35 mouse cellular contexts compared by ENCODE assay signal in genomic region chr1:188910656-188911055, GRCm38 (mm10).
"Had no signal": no experiment of that assay in that cellular context is flagged by ENCODE, and none has a peak within 500 bp of the region (broad histone marks: within the 10 kb centered on the region; RNA-seq: fewer than 3 reads in every experiment).

No protein-coding gene starts in this region.

- ATAC-seq: hindbrain, embryonic 16.5 days; hindbrain, postnatal 0 days; inflammation-experienced regulatory T-cells, adult 6 months; intestine, embryonic 15.5 days; intestine, embryonic 16.5 days; intestine, postnatal 0 days had no signal

- H3K4me3 ChIP-seq: heart, embryonic 12.5 days; heart, embryonic 13.5 days; heart, embryonic 15.5 days; hindbrain, embryonic 10.5 days; hindbrain, embryonic 12.5 days; hindbrain, embryonic 13.5 days; hindbrain, embryonic 15.5 days; intestine, embryonic 15.5 days; kidney, embryonic 15.5 days; layer of hippocampus, adult 2 months; left cerebral cortex, adult 2 months had no signal

- H3K9ac ChIP-seq: heart, embryonic 12.5 days; heart, embryonic 13.5 days; heart, embryonic 15.5 days; hindbrain, embryonic 12.5 days; hindbrain, embryonic 13.5 days; hindbrain, embryonic 14.5 days; hindbrain, embryonic 15.5 days; intestine, embryonic 15.5 days; kidney, embryonic 15.5 days had no signal

- H3K9me3 ChIP-seq: heart, embryonic 12.5 days; heart, embryonic 13.5 days; heart, embryonic 15.5 days; hindbrain, embryonic 10.5 days; hindbrain, embryonic 12.5 days; hindbrain, embryonic 13.5 days; hindbrain, embryonic 15.5 days; intestine, embryonic 15.5 days; kidney, embryonic 15.5 days had no signal

- DNase-seq: heart, postnatal 10 days; heart, postnatal 14 days; heart, postnatal 36 days; heart, postnatal 4 days; kidney, adult 11 months; kidney, adult 18-20 months; kidney, adult 2 months; kidney, adult 8-10 months; kidney, adult 9 months; kidney, postnatal 10 days; kidney, postnatal 14 days; kidney, postnatal 25 days; kidney, postnatal 36 days; kidney, postnatal 4 days; layer of hippocampus, adult 9-11 months; layer of hippocampus, postnatal 36 days had no signal

- H3K27me3 ChIP-seq: heart, embryonic 12.5 days; heart, embryonic 15.5 days; hindbrain, embryonic 12.5 days; hindbrain, embryonic 13.5 days; hindbrain, embryonic 15.5 days; intestine, embryonic 15.5 days; kidney, embryonic 15.5 days had no signal

- H3K27ac ChIP-seq: heart, embryonic 13.5 days; heart, embryonic 15.5 days; hindbrain, embryonic 10.5 days; hindbrain, embryonic 12.5 days; hindbrain, embryonic 13.5 days; hindbrain, embryonic 14.5 days; hindbrain, embryonic 15.5 days; hindbrain, postnatal 0 days; intestine, embryonic 15.5 days; kidney, embryonic 15.5 days; kidney, postnatal 0 days; layer of hippocampus, adult 2 months; left cerebral cortex, adult 2 months had no signal

- H3K4me2 ChIP-seq: heart, embryonic 11.5 days; heart, embryonic 12.5 days; heart, embryonic 13.5 days; heart, embryonic 15.5 days; hindbrain, embryonic 12.5 days; hindbrain, embryonic 13.5 days; hindbrain, embryonic 14.5 days; hindbrain, embryonic 15.5 days; intestine, embryonic 15.5 days; kidney, embryonic 15.5 days had no signal

- H3K4me1 ChIP-seq: heart, embryonic 12.5 days; heart, embryonic 15.5 days; hindbrain, embryonic 10.5 days; hindbrain, embryonic 12.5 days; hindbrain, embryonic 13.5 days; hindbrain, embryonic 15.5 days; intestine, embryonic 15.5 days; kidney, embryonic 15.5 days had no signal

- H3K36me3 ChIP-seq: heart, embryonic 12.5 days; heart, embryonic 13.5 days; heart, embryonic 15.5 days; hindbrain, embryonic 10.5 days; hindbrain, embryonic 12.5 days; hindbrain, embryonic 13.5 days; hindbrain, embryonic 15.5 days; intestine, embryonic 15.5 days; kidney, embryonic 15.5 days had no signal
